Mouse (Mus musculus): Measurements from ENCODE around the gene Spint2. TPM values are rescaled to one million over a fixed set of nuclear protein-coding genes. Genes with fewer than 3 reads are reported as not detected.

Gene Spint2
- 198 and 239 TPM in 2 replicates for polyA plus RNA-seq (2014; fragmentation: Nextera tagmentation; extraction: Ambion mirVana)

- under 1% methylated on average over 80 of the region's 80 CpGs for WGBS
- peak; percentile 82 for ATAC-seq (ENCODE audit: low FRiP score, low TSS enrichment)
- Histone ChIP-seq H3K4me2 (replicated peaks; ENCODE audit: low read depth, low read length) (peak within 1 kb of the TSS; percentile 93), H3K27me3 (ENCODE audit: control insufficient read depth, insufficient read depth, low read length) (peaks cover 24% of the 10 kb centered on the region), H3K27ac (ENCODE audit: low read depth, low read length) (peak within 1 kb of the TSS; percentile 79), H3K4me1 (ENCODE audit: control insufficient read depth, insufficient read depth, low read length) (0 out of 2 replicates have a peak, but pooled peaks cover 6% of the 10 kb centered on the region), H3K4me3 (ENCODE audit: low read length) (peak within 1 kb of the TSS; percentile 50), H3K9ac (ENCODE audit: low read depth, low read length) (peak within 1 kb of the TSS; percentile 74), H3K36me3 (ENCODE audit: control insufficient read depth, insufficient read depth, low read length) (no peaks in the 10 kb centered on the region), H3K9me3 (ENCODE audit: control insufficient read depth, low read length) (no peaks in the 10 kb centered on the region)
Observed at GRCm38 (mm10) chr7:29281201-29282073, at the start of gene Spint2. Spint2 (minus strand) TSS chr7:29281912.

- no peak for ATAC-seq (ENCODE audit: low FRiP score, low TSS enrichment)
- H3K4me3 ChIP-seq (ENCODE audit: low read length), result no peak overlapping the region
- no peaks in the 10 kb centered on the region for H3K27me3 ChIP-seq (ENCODE audit: control insufficient read depth, insufficient read depth, low read length)
- no peak overlapping the region for H3K4me2 ChIP-seq (replicated peaks; ENCODE audit: low read depth, low read length)
- H3K9me3 ChIP-seq (ENCODE audit: control insufficient read depth, low read length), result no peaks in the 10 kb centered on the region
- H3K36me3 ChIP-seq (ENCODE audit: control insufficient read depth, insufficient read depth, low read length), result peaks cover 35% of the 10 kb centered on the region
- 91% methylated on average over 16 of the region's 16 CpGs for WGBS
- no peak overlapping the region for H3K9ac ChIP-seq (ENCODE audit: low read depth, low read length)
- H3K4me1 ChIP-seq (ENCODE audit: control insufficient read depth, insufficient read depth, low read length), result no peaks in the 10 kb centered on the region
- H3K27ac ChIP-seq (ENCODE audit: low read depth, low read length), result no peak overlapping the region
Observed at GRCm38 (mm10) chr7:29328984-29329383, 47.3 kb upstream of the Spint2 start.

- Histone ChIP-seq H3K27ac (ENCODE audit: low read depth, low read length) (no peak overlapping the region), H3K27me3 (ENCODE audit: control insufficient read depth, insufficient read depth, low read length) (no peaks in the 10 kb centered on the region), H3K4me2 (replicated peaks; ENCODE audit: low read depth, low read length) (no peak overlapping the region), H3K4me1 (ENCODE audit: control insufficient read depth, insufficient read depth, low read length) (no peaks in the 10 kb centered on the region), H3K36me3 (ENCODE audit: control insufficient read depth, insufficient read depth, low read length) (peaks cover 36% of the 10 kb centered on the region), H3K9ac (ENCODE audit: low read depth, low read length) (no peak overlapping the region), H3K9me3 (ENCODE audit: control insufficient read depth, low read length) (no peaks in the 10 kb centered on the region), H3K4me3 (ENCODE audit: low read length) (no peak overlapping the region)
- ATAC-seq (ENCODE audit: low FRiP score, low TSS enrichment), result no peak
- 38% methylated on average over 6 of the region's 6 CpGs for WGBS
Observed at GRCm38 (mm10) chr7:29327087-29327486, 45.4 kb upstream of the Spint2 start.

- Histone ChIP-seq H3K4me3 (ENCODE audit: low read length) (peak overlapping the region; percentile 21), H3K9ac (ENCODE audit: low read depth, low read length) (no peak overlapping the region), H3K27ac (ENCODE audit: low read depth, low read length) (no peak overlapping the region), H3K4me2 (replicated peaks; ENCODE audit: low read depth, low read length) (peak overlapping the region; percentile 23), H3K4me1 (ENCODE audit: control insufficient read depth, insufficient read depth, low read length) (peaks cover 43% of the 10 kb centered on the region), H3K9me3 (ENCODE audit: control insufficient read depth, low read length) (no peaks in the 10 kb centered on the region), H3K36me3 (ENCODE audit: control insufficient read depth, insufficient read depth, low read length) (peaks cover 5% of the 10 kb centered on the region; the same call in 1 of the 2 replicates), H3K27me3 (ENCODE audit: control insufficient read depth, insufficient read depth, low read length) (no peaks in the 10 kb centered on the region)
- 9% methylated on average over 19 of the region's 19 CpGs for WGBS
- no peak for ATAC-seq (ENCODE audit: low FRiP score, low TSS enrichment)
Observed at GRCm38 (mm10) chr7:29319337-29320307, 37.9 kb upstream of the Spint2 start.

- peak overlapping the region; percentile 37; the same call in 1 of the 2 replicates for H3K9ac ChIP-seq (ENCODE audit: low read depth, low read length)
Observed at GRCm38 (mm10) chr7:29318115-29318911, 36.6 kb upstream of the Spint2 start.

GRCm38 (mm10) chr7:29317558-29317957 lies 35.8 kb upstream of the Spint2 start:
- no peak overlapping the region; the same call in 1 of the 2 replicates for H3K9ac ChIP-seq (ENCODE audit: low read depth, low read length)
- H3K27me3 ChIP-seq (ENCODE audit: control insufficient read depth, insufficient read depth, low read length), result no peaks in the 10 kb centered on the region
- H3K9me3 ChIP-seq (ENCODE audit: control insufficient read depth, low read length), result no peaks in the 10 kb centered on the region
- peaks cover 43% of the 10 kb centered on the region for H3K4me1 ChIP-seq (ENCODE audit: control insufficient read depth, insufficient read depth, low read length)
- peak overlapping the region; percentile 42; the same call in 1 of the 2 replicates for H3K27ac ChIP-seq (ENCODE audit: low read depth, low read length)
- H3K4me3 ChIP-seq (ENCODE audit: low read length), result peak overlapping the region; percentile 4; the same call in 1 of the 2 replicates
- peaks cover 5% of the 10 kb centered on the region; the same call in 1 of the 2 replicates for H3K36me3 ChIP-seq (ENCODE audit: control insufficient read depth, insufficient read depth, low read length)
- H3K4me2 ChIP-seq (replicated peaks; ENCODE audit: low read depth, low read length), result peak overlapping the region; percentile 31
- peak; percentile 53 for ATAC-seq (ENCODE audit: low FRiP score, low TSS enrichment)
- 0% methylated on average over 2 of the region's 2 CpGs for WGBS

More at GRCm38 (mm10) chr7:29318115-29318911, 36.6 kb upstream of the Spint2 start:
- no peaks in the 10 kb centered on the region for H3K27me3 ChIP-seq (ENCODE audit: control insufficient read depth, insufficient read depth, low read length)
- H3K4me1 ChIP-seq (ENCODE audit: control insufficient read depth, insufficient read depth, low read length), result peaks cover 43% of the 10 kb centered on the region
- peaks cover 5% of the 10 kb centered on the region; the same call in 1 of the 2 replicates for H3K36me3 ChIP-seq (ENCODE audit: control insufficient read depth, insufficient read depth, low read length)
- 7% methylated on average over 18 of the region's 18 CpGs for WGBS
- H3K4me2 ChIP-seq (replicated peaks; ENCODE audit: low read depth, low read length), result peak overlapping the region; percentile 31
- peak overlapping the region; percentile 21 for H3K4me3 ChIP-seq (ENCODE audit: low read length)
- no peaks in the 10 kb centered on the region for H3K9me3 ChIP-seq (ENCODE audit: control insufficient read depth, low read length)
- ATAC-seq (ENCODE audit: low FRiP score, low TSS enrichment), result peak; percentile 11; the same call in 1 of the 2 replicates
- peak overlapping the region; percentile 42; the same call in 1 of the 2 replicates for H3K27ac ChIP-seq (ENCODE audit: low read depth, low read length)

GRCm38 (mm10) chr7:29316976-29317375 lies 35.3 kb upstream of the Spint2 start:
- Histone ChIP-seq H3K9ac (ENCODE audit: low read depth, low read length) (no peak overlapping the region), H3K36me3 (ENCODE audit: control insufficient read depth, insufficient read depth, low read length) (peaks cover 3% of the 10 kb centered on the region; the same call in 1 of the 2 replicates), H3K27me3 (ENCODE audit: control insufficient read depth, insufficient read depth, low read length) (no peaks in the 10 kb centered on the region), H3K4me2 (replicated peaks; ENCODE audit: low read depth, low read length) (peak overlapping the region; percentile 15; the same call in 1 of the 2 replicates), H3K9me3 (ENCODE audit: control insufficient read depth, low read length) (no peaks in the 10 kb centered on the region), H3K4me3 (ENCODE audit: low read length) (no peak overlapping the region), H3K27ac (ENCODE audit: low read depth, low read length) (peak overlapping the region; percentile 2; the same call in 1 of the 2 replicates), H3K4me1 (ENCODE audit: control insufficient read depth, insufficient read depth, low read length) (peaks cover 43% of the 10 kb centered on the region)
- ATAC-seq (ENCODE audit: low FRiP score, low TSS enrichment), result peak; percentile 25
- WGBS, result 13% methylated on average over 10 of the region's 10 CpGs
